Mouse (Mus musculus): ENCODE data around the gene Thoc2. TPM values are rescaled to one million over a fixed set of nuclear protein-coding genes. Genes with fewer than 3 reads are reported as not detected.
"Not testable (repeated sequence)": the region's sequence is repeated elsewhere in the genome, so short reads cannot be mapped to it uniquely, and the experiment has no call there.

Thoc2 gene
- 3.4 and 5.0 TPM in 2 replicates for polyA plus RNA-seq (2012; rRNA removed)

DNA sequence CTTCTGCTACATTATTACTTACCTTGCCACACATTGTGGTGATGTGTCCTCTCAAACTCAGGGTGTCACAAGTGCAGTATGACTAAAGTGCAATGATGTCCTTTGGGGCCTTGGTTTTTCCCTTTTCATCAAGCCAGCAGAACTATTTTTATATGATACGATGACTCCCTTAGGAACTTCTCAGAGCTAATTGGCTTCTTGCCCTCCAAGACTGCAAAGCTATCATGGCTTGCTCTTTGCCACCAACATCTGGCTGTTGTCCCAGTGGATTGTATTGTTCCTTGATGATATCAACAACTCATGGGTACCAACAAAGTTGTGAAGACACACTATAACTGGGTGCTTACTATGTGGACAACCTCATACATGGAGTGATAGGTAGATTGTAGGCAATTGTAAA lies at the start of gene Thoc2:
Thoc2 (minus strand) TSS at position 101 of the 400 bp plus-strand sequence.
- no peaks in the 10 kb centered on the region for H3K27me3 ChIP-seq (ENCODE audit: control insufficient read depth, insufficient read depth, low read length)
- TF ChIP-seq POLR2A (IDR thresholded peaks at IDR 0.05; ENCODE audit: control insufficient read depth, low read depth, low read length) (no peak), CTCF (IDR thresholded peaks at IDR 0.05; ENCODE audit: control insufficient read depth, insufficient read depth, insufficient replicate concordance, low read depth, low read length) (no peak)
- no peaks in the 10 kb centered on the region for H3K4me1 ChIP-seq (ENCODE audit: control insufficient read depth, insufficient read depth, low read length)
- H3K4me3 ChIP-seq (ENCODE audit: control insufficient read depth, low read depth, low read length), result no peak within 1 kb of the TSS
- H3K36me3 ChIP-seq (ENCODE audit: control insufficient read depth, insufficient read depth, low read length), result no peaks in the 10 kb centered on the region
- no peak within 1 kb of the TSS for H3K27ac ChIP-seq (ENCODE audit: control insufficient read depth, insufficient read depth, low read depth, low read length)

DNA sequence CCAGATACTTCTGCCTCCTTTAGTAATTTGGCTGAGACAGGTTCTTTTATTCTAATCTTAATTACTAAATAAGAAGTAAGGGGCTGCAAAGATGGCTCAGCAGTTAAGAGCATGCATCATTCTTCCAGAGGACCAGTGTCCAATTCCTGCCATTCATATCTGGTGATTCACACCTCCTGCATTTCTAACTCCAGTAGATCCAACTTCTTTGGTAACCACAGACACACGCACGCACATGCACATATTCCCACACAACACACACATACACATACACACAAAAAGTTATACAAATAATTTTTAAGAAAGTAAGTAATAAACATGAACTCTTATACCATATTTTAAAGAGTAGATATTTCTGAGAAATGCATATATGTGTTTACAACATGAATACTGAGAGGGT lies 49.6 kb upstream of the Thoc2 start:
- no peaks in the 10 kb centered on the region for H3K27me3 ChIP-seq (ENCODE audit: control insufficient read depth, insufficient read depth, low read length)
- TF ChIP-seq POLR2A (IDR thresholded peaks at IDR 0.05; ENCODE audit: control insufficient read depth, low read depth, low read length) (no peak), CTCF (IDR thresholded peaks at IDR 0.05; ENCODE audit: control insufficient read depth, insufficient read depth, insufficient replicate concordance, low read depth, low read length) (no peak)
- H3K4me3 ChIP-seq (ENCODE audit: control insufficient read depth, low read depth, low read length), result no peak overlapping the region
- no peaks in the 10 kb centered on the region for H3K36me3 ChIP-seq (ENCODE audit: control insufficient read depth, insufficient read depth, low read length)
- no peaks in the 10 kb centered on the region for H3K4me1 ChIP-seq (ENCODE audit: control insufficient read depth, insufficient read depth, low read length)
- no peak overlapping the region for H3K27ac ChIP-seq (ENCODE audit: control insufficient read depth, insufficient read depth, low read depth, low read length)

- Histone ChIP-seq H3K27ac (ENCODE audit: control insufficient read depth, insufficient read depth, low read depth, low read length) (no peak overlapping the region), H3K36me3 (ENCODE audit: control insufficient read depth, insufficient read depth, low read length) (no peaks in the 10 kb centered on the region), H3K4me3 (ENCODE audit: control insufficient read depth, low read depth, low read length) (no peak overlapping the region), H3K27me3 (ENCODE audit: control insufficient read depth, insufficient read depth, low read length) (no peaks in the 10 kb centered on the region), H3K4me1 (ENCODE audit: control insufficient read depth, insufficient read depth, low read length) (no peaks in the 10 kb centered on the region)
- TF ChIP-seq POLR2A (IDR thresholded peaks at IDR 0.05; ENCODE audit: control insufficient read depth, low read depth, low read length) (no peak), CTCF (IDR thresholded peaks at IDR 0.05; ENCODE audit: control insufficient read depth, insufficient read depth, insufficient replicate concordance, low read depth, low read length) (no peak)
These were observed 48.9 kb upstream of the Thoc2 start for GRCm38 (mm10) chrX:41969341-41969740.

- H3K36me3 ChIP-seq (ENCODE audit: control insufficient read depth, insufficient read depth, low read length), result no peaks in the 10 kb centered on the region
- H3K4me3 ChIP-seq (ENCODE audit: control insufficient read depth, low read depth, low read length), result no peak overlapping the region
- no peaks in the 10 kb centered on the region for H3K4me1 ChIP-seq (ENCODE audit: control insufficient read depth, insufficient read depth, low read length)
- H3K27ac ChIP-seq (ENCODE audit: control insufficient read depth, insufficient read depth, low read depth, low read length), result no peak overlapping the region
- TF ChIP-seq CTCF (IDR thresholded peaks at IDR 0.05; ENCODE audit: control insufficient read depth, insufficient read depth, insufficient replicate concordance, low read depth, low read length) (no peak), POLR2A (IDR thresholded peaks at IDR 0.05; ENCODE audit: control insufficient read depth, low read depth, low read length) (no peak)
- H3K27me3 ChIP-seq (ENCODE audit: control insufficient read depth, insufficient read depth, low read length), result no peaks in the 10 kb centered on the region
These were observed 36.7 kb upstream of the Thoc2 start for GRCm38 (mm10) chrX:41957161-41957560.

GRCm38 (mm10) chrX:41941840-41942239 lies 21.4 kb upstream of the Thoc2 start:
- H3K4me3 ChIP-seq (ENCODE audit: control insufficient read depth, low read depth, low read length), result no peak overlapping the region
- no peaks in the 10 kb centered on the region for H3K4me1 ChIP-seq (ENCODE audit: control insufficient read depth, insufficient read depth, low read length)
- no peaks in the 10 kb centered on the region for H3K27me3 ChIP-seq (ENCODE audit: control insufficient read depth, insufficient read depth, low read length)
- H3K27ac ChIP-seq (ENCODE audit: control insufficient read depth, insufficient read depth, low read depth, low read length), result no peak overlapping the region
- TF ChIP-seq CTCF (IDR thresholded peaks at IDR 0.05; ENCODE audit: control insufficient read depth, insufficient read depth, insufficient replicate concordance, low read depth, low read length) (no peak), POLR2A (IDR thresholded peaks at IDR 0.05; ENCODE audit: control insufficient read depth, low read depth, low read length) (no peak)
- no peaks in the 10 kb centered on the region for H3K36me3 ChIP-seq (ENCODE audit: control insufficient read depth, insufficient read depth, low read length)

DNA sequence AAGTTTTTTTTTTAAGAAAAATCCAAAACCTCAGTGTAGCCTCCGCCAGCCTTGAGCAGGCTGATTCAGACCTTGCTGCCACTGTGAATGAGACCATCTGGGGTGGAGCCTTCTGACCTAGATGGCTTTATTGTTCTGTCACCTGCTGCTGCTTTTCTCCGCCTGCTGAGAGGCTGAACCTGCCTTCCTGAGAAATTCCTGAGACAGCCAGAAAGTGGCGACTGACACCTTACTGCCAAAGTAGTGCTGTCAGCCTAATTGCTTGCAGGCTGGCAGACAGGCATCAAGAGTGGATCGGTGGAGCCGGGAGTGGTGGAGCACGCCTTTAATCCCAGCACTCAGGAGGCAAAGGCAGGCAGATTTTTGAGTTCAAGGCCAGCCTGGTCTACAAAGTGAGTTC lies 11.3 kb upstream of the Thoc2 start:
- not testable (repeated sequence) for H3K4me1 ChIP-seq (ENCODE audit: control insufficient read depth, insufficient read depth, low read length); H3K27ac ChIP-seq (ENCODE audit: control insufficient read depth, insufficient read depth, low read depth, low read length); H3K27me3 ChIP-seq (ENCODE audit: control insufficient read depth, insufficient read depth, low read length); H3K4me3 ChIP-seq (ENCODE audit: control insufficient read depth, low read depth, low read length); H3K36me3 ChIP-seq (ENCODE audit: control insufficient read depth, insufficient read depth, low read length)

- Histone ChIP-seq H3K27me3 (ENCODE audit: control insufficient read depth, insufficient read depth, low read length) (no peaks in the 10 kb centered on the region), H3K27ac (ENCODE audit: control insufficient read depth, insufficient read depth, low read depth, low read length) (no peak overlapping the region)
These were observed 4.2 kb upstream of the Thoc2 start for GRCm38 (mm10) chrX:41924708-41925107.

GRCm38 (mm10) chrX:41912061-41912401 lies 8.4 kb downstream of the Thoc2 start:
- Histone ChIP-seq H3K36me3 (ENCODE audit: control insufficient read depth, insufficient read depth, low read length) (no peaks in the 10 kb centered on the region), H3K4me3 (ENCODE audit: control insufficient read depth, low read depth, low read length) (peak overlapping the region; percentile 87), H3K27me3 (ENCODE audit: control insufficient read depth, insufficient read depth, low read length) (no peaks in the 10 kb centered on the region), H3K27ac (ENCODE audit: control insufficient read depth, insufficient read depth, low read depth, low read length) (peak overlapping the region; percentile 78), H3K4me1 (ENCODE audit: control insufficient read depth, insufficient read depth, low read length) (no peaks in the 10 kb centered on the region; the same call in 1 of the 2 replicates)
- no peak for TF ChIP-seq CTCF (IDR thresholded peaks at IDR 0.05; ENCODE audit: control insufficient read depth, insufficient read depth, insufficient replicate concordance, low read depth, low read length)
- no peak for TF ChIP-seq POLR2A (IDR thresholded peaks at IDR 0.05; ENCODE audit: control insufficient read depth, low read depth, low read length)

More at GRCm38 (mm10) chrX:41924708-41925107, 4.2 kb upstream of the Thoc2 start:
- TF ChIP-seq POLR2A (IDR thresholded peaks at IDR 0.05; ENCODE audit: control insufficient read depth, low read depth, low read length), result no peak
- no peak for TF ChIP-seq CTCF (IDR thresholded peaks at IDR 0.05; ENCODE audit: control insufficient read depth, insufficient read depth, insufficient replicate concordance, low read depth, low read length)
- Histone ChIP-seq H3K4me1 (ENCODE audit: control insufficient read depth, insufficient read depth, low read length) (no peaks in the 10 kb centered on the region), H3K4me3 (ENCODE audit: control insufficient read depth, low read depth, low read length) (no peak overlapping the region), H3K36me3 (ENCODE audit: control insufficient read depth, insufficient read depth, low read length) (no peaks in the 10 kb centered on the region)

All from testis, adult 2 months (tissue).